Mouse (Mus musculus): ENCODE results near the gene Olfr9.

- TF ChIP-seq POLR2A (IDR thresholded peaks at IDR 0.05; ENCODE audit: insufficient read depth, low read depth, low read length) (no peak), CTCF (IDR thresholded peaks at IDR 0.05; ENCODE audit: insufficient read depth, low read depth, low read length) (no peak)
These were observed 38.9 kb upstream of the Olfr9 start for GRCm38 (mm10) chr10:128950208-128950887.
